Mouse (Mus musculus): ENCODE data around the gene Il10ra.

DNA sequence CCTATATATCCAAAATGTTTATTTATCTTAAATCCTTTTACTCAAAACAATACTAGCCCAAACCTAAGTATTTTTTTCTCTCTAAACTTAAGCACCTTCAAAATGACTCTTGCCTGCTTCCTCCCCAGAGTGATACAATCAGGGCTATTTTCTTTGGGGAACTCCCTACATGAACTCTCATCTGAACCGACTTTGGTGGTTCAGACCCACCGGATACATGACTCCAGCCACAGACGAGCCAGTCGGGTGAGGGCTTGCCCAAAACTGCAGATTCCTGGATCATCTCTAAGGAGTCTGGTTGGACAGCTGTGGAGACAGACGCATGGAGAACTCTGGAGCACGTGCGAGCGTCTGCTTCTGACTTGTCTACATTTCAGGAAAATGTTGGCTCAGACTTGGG is 39.6 kb downstream of the Il10ra start:
- TF ChIP-seq CTCF (IDR thresholded peaks at IDR 0.05; ENCODE audit: low read depth, low read length): no peak
- TF ChIP-seq POLR2A (IDR thresholded peaks at IDR 0.05; ENCODE audit: extremely low read depth, insufficient read depth, low read length): no peak
